Mouse (Mus musculus) kidney, adult 8-10 months (tissue): ENCODE data around the gene Psmd13.
"Not testable (repeated sequence)": the region's sequence is repeated elsewhere in the genome, so short reads cannot be mapped to it uniquely, and the experiment has no call there.

Experiments
- DNase-seq, 2 experiments: peaks; one replicate each; pipeline ENCODE4 v3.0.0; 2022

The Psmd13 gene

GRCm38 (mm10) chr7:140856785-140857549, 24.8 kb upstream of the Psmd13 start, which contains the start of gene Ric8a:
Ric8a (plus strand) TSS chr7:140856957.
- peak; percentile 89 to 90 for DNase-seq

- DNase-seq, result no peak
Measured at GRCm38 (mm10) chr7:140857550-140858505, 23.9 kb upstream of the Psmd13 start, which contains the start of gene Bet1l. Bet1l (minus strand) TSS chr7:140857577.

GRCm38 (mm10) chr7:140858746-140859145, 23.0 kb upstream of the Psmd13 start:
- DNase-seq, result no peak

- no peak for DNase-seq
Measured at GRCm38 (mm10) chr7:140859997-140860396, 21.8 kb upstream of the Psmd13 start.

- DNase-seq, result no peak
Measured at GRCm38 (mm10) chr7:140860728-140861127, 21.0 kb upstream of the Psmd13 start.

- DNase-seq, result no peak
Measured at GRCm38 (mm10) chr7:140864761-140865160, 17.0 kb upstream of the Psmd13 start.

- DNase-seq, result no peak
Measured at GRCm38 (mm10) chr7:140874224-140874623, 7.5 kb upstream of the Psmd13 start.

- no peak for DNase-seq
Measured at GRCm38 (mm10) chr7:140877364-140877763, 4.4 kb upstream of the Psmd13 start.

GRCm38 (mm10) chr7:140879355-140879754, 2.4 kb upstream of the Psmd13 start:
- no peak for DNase-seq

- peak; percentile 65 to 69 for DNase-seq
Measured at GRCm38 (mm10) chr7:140880419-140880818, 1.3 kb upstream of the Psmd13 start.

- peak; percentile 37 to 53 for DNase-seq
Measured at GRCm38 (mm10) chr7:140880865-140881515, 778 bp upstream of the Psmd13 start.

- DNase-seq, result no peak
Measured at GRCm38 (mm10) chr7:140882469-140882803, 668 bp downstream of the Psmd13 start.

- not testable (repeated sequence) for DNase-seq
Measured at GRCm38 (mm10) chr7:140890636-140891035, 8.9 kb downstream of the Psmd13 start.

GRCm38 (mm10) chr7:140894031-140894430, 12.3 kb downstream of the Psmd13 start:
- no peak for DNase-seq

- peak; percentile 38 to 47 for DNase-seq
Measured at GRCm38 (mm10) chr7:140894611-140895010, 12.8 kb downstream of the Psmd13 start.

- DNase-seq, result no peak
Measured at GRCm38 (mm10) chr7:140897863-140898262, 16.1 kb downstream of the Psmd13 start.

GRCm38 (mm10) chr7:140899121-140899520, 17.4 kb downstream of the Psmd13 start:
- DNase-seq, result no peak

- no peak for DNase-seq
Measured at GRCm38 (mm10) chr7:140900220-140900619, 18.5 kb downstream of the Psmd13 start, which contains the start of gene Cox8b. Cox8b (minus strand) TSS chr7:140900446.

- DNase-seq, result peak in 1 of 2 experiments; percentile 33
Measured at GRCm38 (mm10) chr7:140902036-140902875, 20.5 kb downstream of the Psmd13 start.

- DNase-seq, result peak; percentile 74 to 90
Measured at GRCm38 (mm10) chr7:140903212-140903611, 21.4 kb downstream of the Psmd13 start.

- DNase-seq, result peak; percentile 55 to 78
Measured at GRCm38 (mm10) chr7:140905642-140906081, 23.9 kb downstream of the Psmd13 start.

GRCm38 (mm10) chr7:140907131-140907530, 25.4 kb downstream of the Psmd13 start:
- DNase-seq, result no peak
